Mouse (Mus musculus) stomach, postnatal 0 days (tissue): ENCODE results near the gene Rock2. TPM values are rescaled to one million over a fixed set of nuclear protein-coding genes. Genes with fewer than 3 reads are reported as not detected.

Experiments used
- ATAC-seq: fragments of 200-750 bp; cut with Nextera tagmentation; 2 replicates; pipeline ENCODE4 v1.8.0; 2017; ENCODE audit not compliant: low FRiP score, low TSS enrichment
- DNase-seq: peaks from one replicate; pipeline ENCODE4 v3.0.0-alpha.2; 2016; ENCODE audit warnings: low spot score
- H3K27ac ChIP-seq: fragments of 300-500 bp; sonication (generic); replicated peaks from 2 replicates; pipeline ENCODE4 v1.5.1; 2014; ENCODE audit warnings: mild to moderate bottlenecking, control low read depth
- H3K27me3 ChIP-seq: fragments of 300-500 bp; sonication (generic); 2 replicates; pipeline ENCODE4 v1.6.1; 2014; ENCODE audit warnings: low read length; ENCODE audit not compliant: control insufficient read depth, insufficient read depth
- H3K36me3 ChIP-seq: fragments of 300-500 bp; sonication (generic); 2 replicates; pipeline ENCODE4 v1.6.1; 2014; ENCODE audit warnings: low read length, mixed read lengths; ENCODE audit not compliant: control insufficient read depth, insufficient read depth
- H3K4me1 ChIP-seq: fragments of 300-500 bp; sonication (generic); replicated peaks from 2 replicates; pipeline ENCODE4 v1.6.1; 2014; ENCODE audit warnings: antibody characterized with exemption; ENCODE audit not compliant: control insufficient read depth, insufficient read depth
- H3K4me2 ChIP-seq: fragments of 300-500 bp; sonication (generic); replicated peaks from 2 replicates; pipeline ENCODE4 v1.6.1; 2014; ENCODE audit warnings: low read depth, mild to moderate bottlenecking, control low read depth, moderate library complexity
- H3K4me3 ChIP-seq: fragments of 300-500 bp; sonication (generic); 2 replicates; pipeline ENCODE4 v1.5.1; 2014; ENCODE audit warnings: low read depth, low read length, control low read depth
- H3K9ac ChIP-seq: fragments of 300-500 bp; sonication (generic); 2 replicates; pipeline ENCODE4 v1.6.1; 2014; ENCODE audit warnings: mild to moderate bottlenecking, low read length, control low read depth, mixed read lengths
- H3K9me3 ChIP-seq: fragments of 300-500 bp; sonication (generic); 2 replicates; pipeline ENCODE4 v1.6.1; 2016; ENCODE audit warnings: low read length; ENCODE audit not compliant: control insufficient read depth
- CTCF ChIP-seq: IDR thresholded peaks from 2 replicates; pipeline ENCODE4 v1.5.1; 2016; ENCODE audit warnings: antibody characterized with exemption, low read depth, mild to moderate bottlenecking, moderate library complexity
- EP300 ChIP-seq: optimal IDR thresholded peaks from 2 replicates; pipeline ENCODE3; 2016; ENCODE audit warnings: antibody characterized with exemption
- WGBS: fragments of 180-500 bp; shearing (Covaris S2); extraction: QIAGEN DNeasy Blood & Tissue Kit; methylation state at CpG from one replicate; pipeline ENCODE4 v1.1.7; 2014; 5-methylcytosine and 5-hydroxymethylcytosine counted together
- polyA plus RNA-seq: library from polyadenylated mRNA; unstranded; fragments of >200 nt; fragmentation: Nextera tagmentation; extraction: Ambion mirVana; gene quantifications from 2 replicates; pipeline ENCODE4 v1.2.1, GENCODE M21; 2015

Gene Rock2
- polyA plus RNA-seq, 1 experiment from 2014 or later: 13.3 TPM

DNA sequence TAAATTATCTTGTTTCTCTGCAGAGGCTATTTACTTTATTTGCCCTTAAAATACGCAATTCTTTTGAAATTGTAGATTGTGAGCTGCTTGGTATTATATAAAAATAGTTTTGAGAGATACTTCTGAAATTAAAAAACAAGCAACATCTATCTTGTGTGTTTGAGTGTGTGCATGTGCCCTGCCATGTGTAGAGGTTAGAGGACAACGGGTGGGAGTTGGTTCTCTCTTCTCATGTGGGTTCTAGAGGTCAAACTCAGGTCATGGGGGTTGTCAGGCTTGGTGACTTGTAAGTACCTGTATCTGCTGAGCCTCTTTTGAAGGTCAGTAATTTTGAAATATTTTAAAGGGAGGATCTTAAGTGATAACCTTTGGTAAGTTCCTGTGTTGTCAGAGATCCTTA lies 3.5 kb downstream of the Rock2 start:
- H3K4me2 ChIP-seq: no peak overlapping the region
- DNase-seq (no peak), ATAC-seq (no peak)
- no peak for TF ChIP-seq CTCF
- TF ChIP-seq EP300: no peak
- peaks cover 4% of the 10 kb centered on the region; the same call in 1 of the 2 replicates for H3K4me1 ChIP-seq
- WGBS: 36% methylated on average over 2 of the region's 2 CpGs
- no peaks in the 10 kb centered on the region for H3K27me3 ChIP-seq
- no peak overlapping the region for H3K4me3 ChIP-seq
- H3K9ac ChIP-seq: no peak overlapping the region
- no peak overlapping the region for H3K27ac ChIP-seq
- no peaks in the 10 kb centered on the region for H3K36me3 ChIP-seq
- H3K9me3 ChIP-seq: no peaks in the 10 kb centered on the region

DNA sequence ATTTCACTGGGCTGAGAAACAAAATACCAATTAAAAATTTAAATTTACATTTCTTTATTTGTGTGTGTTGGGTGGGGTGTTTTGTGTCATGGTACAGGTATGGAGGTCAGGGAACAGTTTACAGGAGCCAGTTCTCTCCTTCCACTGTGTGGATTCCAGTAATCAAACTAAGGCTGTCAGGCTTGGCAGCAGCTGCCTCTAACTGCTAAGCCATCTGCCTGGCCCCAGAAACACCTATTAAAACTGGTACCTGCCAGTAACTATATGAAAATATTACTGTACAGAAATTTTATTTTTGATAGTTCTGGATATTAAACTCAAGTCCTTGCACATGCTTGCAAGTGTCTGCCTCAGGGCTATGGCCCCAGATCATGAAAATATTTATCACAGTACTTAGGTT lies 4.1 kb downstream of the Rock2 start:
- Histone ChIP-seq H3K9ac (no peak overlapping the region), H3K4me1 (peaks cover 3% of the 10 kb centered on the region; the same call in 1 of the 2 replicates), H3K4me3 (no peak overlapping the region), H3K27ac (no peak overlapping the region), H3K36me3 (no peaks in the 10 kb centered on the region), H3K9me3 (no peaks in the 10 kb centered on the region), H3K4me2 (no peak overlapping the region), H3K27me3 (no peaks in the 10 kb centered on the region)
- no peak for DNase-seq
- no peak for ATAC-seq
- TF ChIP-seq CTCF (no peak), EP300 (no peak)

DNA sequence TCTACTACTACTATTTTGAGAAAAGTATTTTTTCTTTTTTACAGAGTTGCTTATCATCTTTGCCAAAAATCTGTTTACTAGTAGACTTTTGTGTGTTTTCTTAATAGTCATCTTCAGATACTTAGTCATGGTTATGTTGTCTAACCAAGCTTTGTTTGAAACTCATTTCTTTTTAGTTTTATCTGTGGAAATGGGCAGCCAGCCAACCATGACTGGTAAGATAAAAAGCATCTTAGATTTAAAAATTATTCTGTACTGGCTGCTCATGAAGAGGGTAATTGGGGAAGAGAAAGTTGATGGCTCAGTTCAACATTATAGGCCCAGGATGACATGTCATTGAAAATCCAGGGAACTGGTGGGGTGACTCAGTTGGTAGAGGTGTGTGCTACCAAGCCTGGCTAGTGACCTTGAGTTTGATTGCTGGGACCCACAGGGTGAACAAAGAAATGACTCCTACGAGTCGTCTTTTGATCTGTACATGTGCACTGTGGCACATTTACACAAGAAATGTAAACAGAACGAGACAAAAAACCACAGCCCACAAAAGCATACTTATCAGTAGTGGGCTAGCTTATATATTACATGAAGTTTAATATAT lies 6.0 kb downstream of the Rock2 start:
- 19% methylated on average over 3 of the region's 3 CpGs for WGBS
- no peaks in the 10 kb centered on the region for H3K27me3 ChIP-seq
- no peak overlapping the region for H3K27ac ChIP-seq
- H3K4me2 ChIP-seq: no peak overlapping the region
- H3K9me3 ChIP-seq: no peaks in the 10 kb centered on the region
- H3K4me3 ChIP-seq: no peak overlapping the region
- H3K36me3 ChIP-seq: no peaks in the 10 kb centered on the region
- no peak overlapping the region for H3K9ac ChIP-seq
- ATAC-seq (peak; percentile 88), DNase-seq (peak; percentile 24)
- peaks cover 3% of the 10 kb centered on the region; the same call in 1 of the 2 replicates for H3K4me1 ChIP-seq
- no peak for TF ChIP-seq CTCF
- TF ChIP-seq EP300: no peak

DNA sequence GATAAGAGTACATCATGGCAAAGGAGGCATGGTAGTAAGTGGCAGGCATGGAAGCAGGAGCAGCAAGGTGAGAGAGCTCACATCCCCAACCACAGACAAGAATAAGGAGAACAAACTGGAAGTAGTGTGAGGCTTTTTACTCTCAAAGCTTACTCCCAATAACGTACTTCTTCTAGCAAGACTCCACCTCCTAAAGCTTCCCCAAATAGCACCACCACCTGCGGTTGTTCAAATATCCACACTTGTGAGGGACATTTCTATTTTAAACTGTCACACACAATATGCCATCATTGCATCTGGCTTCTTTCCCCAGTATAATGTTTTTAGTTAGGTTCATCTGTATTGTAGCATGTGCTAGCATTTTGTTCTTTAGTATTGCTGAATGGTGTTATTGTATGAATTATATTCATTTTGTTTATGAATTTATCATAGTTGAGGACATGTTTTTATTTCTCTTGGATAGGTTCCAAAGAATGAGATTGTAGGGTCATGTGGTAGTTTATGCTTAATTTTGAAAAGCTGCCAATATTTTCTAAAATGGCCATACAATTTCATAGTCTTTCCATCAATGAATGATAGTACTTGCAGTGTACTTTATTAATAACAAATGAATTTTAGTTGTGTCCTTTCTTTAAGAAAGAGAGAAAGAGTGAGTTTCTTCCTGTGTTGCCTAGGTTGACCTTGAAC lies 9.4 kb downstream of the Rock2 start:
- Histone ChIP-seq H3K27ac (no peak overlapping the region), H3K27me3 (no peaks in the 10 kb centered on the region), H3K4me3 (no peak overlapping the region), H3K9ac (no peak overlapping the region), H3K4me1 (no peaks in the 10 kb centered on the region), H3K9me3 (no peaks in the 10 kb centered on the region), H3K36me3 (no peaks in the 10 kb centered on the region), H3K4me2 (no peak overlapping the region)
- WGBS: 56% methylated on average over 2 of the region's 2 CpGs
- no peak for ATAC-seq
- DNase-seq: no peak
- TF ChIP-seq CTCF: no peak
- TF ChIP-seq EP300: no peak

DNA sequence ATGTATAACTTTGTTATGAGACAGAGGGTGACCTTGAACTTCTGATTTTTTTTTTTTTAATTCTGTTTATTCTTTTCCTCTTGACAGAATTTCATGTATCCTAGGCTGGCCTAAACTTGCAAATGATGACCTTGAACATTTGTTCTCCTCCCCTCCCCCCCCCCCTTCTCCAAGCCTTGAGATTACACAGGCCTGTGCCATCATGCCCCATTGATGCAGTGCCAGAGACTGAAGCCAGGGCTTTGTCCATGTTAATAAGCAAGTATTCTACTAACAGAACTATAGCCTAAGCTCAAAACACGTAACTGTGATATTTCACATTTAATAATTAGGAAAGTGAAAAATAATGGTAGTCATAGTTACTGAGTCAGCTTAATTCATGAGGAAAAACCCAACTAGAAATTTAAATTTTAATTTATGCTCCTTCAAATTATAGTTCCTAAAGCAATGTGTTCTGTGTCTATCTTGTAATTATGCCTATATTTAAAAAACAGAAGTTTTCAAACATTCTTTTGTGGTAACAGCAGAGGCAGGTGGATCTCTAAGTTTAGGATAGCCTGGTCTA lies 12.7 kb downstream of the Rock2 start:
- Histone ChIP-seq H3K9me3 (no peaks in the 10 kb centered on the region), H3K9ac (no peak overlapping the region), H3K27me3 (no peaks in the 10 kb centered on the region), H3K36me3 (no peaks in the 10 kb centered on the region), H3K4me2 (no peak overlapping the region), H3K27ac (no peak overlapping the region), H3K4me1 (no peaks in the 10 kb centered on the region), H3K4me3 (no peak overlapping the region)
- ATAC-seq (peak; percentile 54; the same call in 1 of the 2 replicates), DNase-seq (no peak)
- TF ChIP-seq CTCF (no peak), EP300 (no peak)
- WGBS: 58% methylated on average over 1 of the region's 1 CpGs
